Mouse (Mus musculus): ENCODE measurements around the gene Vmn2r75. TPM values are rescaled to one million over a fixed set of nuclear protein-coding genes. Genes with fewer than 3 reads are reported as not detected.
"Not testable (repeated sequence)": the region's sequence is repeated elsewhere in the genome, so short reads cannot be mapped to it uniquely, and the experiment has no call there.

Vmn2r75 gene
- not detected for total RNA-seq (2021)
- long read RNA-seq, experiment 1 = 0 reads
- long read RNA-seq, experiment 2 = 0 reads

- H3K4me3 ChIP-seq; H3K27ac ChIP-seq; DNase-seq (ENCODE audit: low spot score in 2 of 2): not testable (repeated sequence)
Observed at GRCm38 (mm10) chr7:86171678-86172077, at the start of gene Vmn2r75. Gene Vmn2r75, minus strand, starts transcription at chr7:86171778.

- Histone ChIP-seq H3K4me3 (no peak overlapping the region), H3K27ac (no peak overlapping the region)
- peak; percentile 58 for TF ChIP-seq CTCF (conservative IDR thresholded peaks at IDR 0.05)
- DNase-seq (ENCODE audit: low spot score in 2 of 2) = no peak
Observed at GRCm38 (mm10) chr7:86211345-86211744, 39.8 kb upstream of the Vmn2r75 start.

Other genes with a start within 250 kb of the Vmn2r75 start
- not detected for gene Vmn2r74, start 210.1 kb downstream of the Vmn2r75 start, total RNA-seq (2021)
- gene Vmn2r76, start 74.5 kb upstream of the Vmn2r75 start, total RNA-seq (2021) = not detected
- gene Olfr310, start 105.4 kb upstream of the Vmn2r75 start, total RNA-seq (2021) = not detected
- gene Olfr309, start 141.9 kb upstream of the Vmn2r75 start, total RNA-seq (2021) = not detected
- not detected for gene Olfr308, start 153.9 kb upstream of the Vmn2r75 start, total RNA-seq (2021)
- not detected for gene Olfr307, start 165.8 kb upstream of the Vmn2r75 start, total RNA-seq (2021)
- gene Olfr305, start 195.2 kb upstream of the Vmn2r75 start, total RNA-seq (2021) = not detected
- not detected for gene Olfr304, start 214.9 kb upstream of the Vmn2r75 start, total RNA-seq (2021)
- not detected for gene Olfr303, start 226.0 kb upstream of the Vmn2r75 start, total RNA-seq (2021)
- not detected for gene Olfr301, start 232.1 kb upstream of the Vmn2r75 start, total RNA-seq (2021)